Mouse (Mus musculus) thymus, postnatal 14 days (tissue): ENCODE measurements around the gene Abhd17a.
A peak's percentile ranks its signal among the peaks of the same experiment; 100 is the strongest.

Experiments used
- DNase-seq: peaks from one replicate; pipeline ENCODE4 v3.0.0; 2021

Gene Abhd17a

DNA sequence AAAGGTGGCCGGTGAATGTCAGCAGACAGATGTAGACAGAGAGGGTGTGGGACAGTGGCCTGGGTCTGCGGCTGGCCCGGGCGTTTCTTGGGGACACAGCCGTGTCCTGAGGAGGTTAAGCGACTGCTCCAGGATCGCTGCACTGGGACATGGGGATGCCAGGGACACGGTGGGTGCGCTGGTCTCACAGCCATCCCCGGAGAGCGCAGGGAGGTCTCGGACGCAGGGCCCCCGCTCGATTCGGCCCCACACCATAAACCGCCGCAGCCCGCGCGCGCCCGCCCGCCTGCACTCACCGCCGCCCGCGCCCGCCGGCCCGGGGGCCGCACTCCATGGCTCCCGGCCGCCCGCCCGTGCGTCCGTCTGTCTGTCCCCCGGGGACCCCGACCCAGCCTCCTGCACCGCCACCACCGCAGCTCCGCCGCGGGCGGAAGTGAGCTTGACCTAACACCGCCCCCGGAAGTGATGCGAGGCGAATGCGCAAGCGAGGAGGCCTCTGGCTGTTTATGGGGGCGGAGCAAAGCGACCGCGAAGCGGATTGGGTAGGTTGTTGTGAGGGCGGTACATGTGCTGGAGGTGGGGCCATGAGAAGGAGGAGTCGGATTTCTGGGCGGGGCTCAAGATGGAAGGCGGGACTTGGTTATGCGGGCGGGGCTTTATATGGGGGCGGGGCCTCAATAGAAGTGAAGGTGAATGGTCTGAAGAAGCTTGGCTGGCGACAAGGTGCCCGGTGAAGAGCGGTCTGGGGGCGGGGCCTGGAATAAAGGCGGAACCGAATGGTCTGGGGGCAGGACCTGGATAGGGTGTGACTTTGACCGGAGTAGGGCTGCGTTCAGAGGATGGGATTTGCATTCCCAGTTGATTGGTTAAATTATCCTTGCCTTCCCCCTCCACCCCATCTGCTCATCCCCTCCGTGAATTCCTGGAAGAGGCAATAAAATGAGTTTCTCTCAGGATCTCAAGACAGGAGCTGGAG is at the start of gene Abhd17a:
Gene Abhd17a (minus strand): TSS at position 463 of the 976 bp plus-strand sequence.
- DNase-seq: peak; percentile 96

DNA sequence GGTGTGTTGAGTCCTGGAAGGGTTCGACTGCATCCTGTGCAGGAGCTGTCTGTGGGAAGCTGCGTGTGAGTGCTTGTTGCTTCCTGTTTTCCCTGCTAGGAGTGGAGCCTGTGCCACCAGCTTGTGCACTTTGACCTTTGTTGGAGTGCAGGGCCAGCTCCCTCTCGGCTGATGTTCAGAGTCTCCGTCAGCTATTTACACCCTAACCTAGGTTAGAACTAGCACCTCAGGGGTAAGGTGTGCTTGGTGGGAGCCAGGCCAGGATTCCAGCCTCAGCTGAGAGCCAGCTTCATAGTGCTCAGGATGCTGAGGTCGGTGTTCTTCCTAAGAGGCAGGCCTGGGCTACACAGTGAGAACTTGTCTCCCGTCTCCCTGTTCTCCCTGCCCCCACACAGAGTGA is 45.2 kb upstream of the Abhd17a start:
- DNase-seq: no peak

DNA sequence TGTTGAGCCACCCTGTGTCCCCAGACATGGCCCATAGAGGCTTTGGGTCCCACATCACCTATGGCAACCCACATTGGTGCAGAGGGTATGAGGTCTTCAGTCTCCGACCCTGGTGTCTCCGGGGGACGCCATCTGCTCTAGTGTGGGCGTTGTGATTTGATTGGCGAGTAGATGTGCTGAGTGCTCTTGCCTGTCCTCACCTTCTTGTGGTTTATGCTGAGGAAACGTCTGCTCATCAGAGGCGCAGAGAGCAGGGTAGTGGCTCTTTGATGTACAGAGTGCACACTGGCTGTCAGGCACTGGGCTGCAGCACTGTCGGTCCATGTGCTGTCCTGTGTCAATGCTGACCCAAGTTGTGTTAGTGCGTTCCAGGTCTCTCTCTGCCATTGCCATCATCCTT is 38.8 kb upstream of the Abhd17a start:
- no peak for DNase-seq

DNA sequence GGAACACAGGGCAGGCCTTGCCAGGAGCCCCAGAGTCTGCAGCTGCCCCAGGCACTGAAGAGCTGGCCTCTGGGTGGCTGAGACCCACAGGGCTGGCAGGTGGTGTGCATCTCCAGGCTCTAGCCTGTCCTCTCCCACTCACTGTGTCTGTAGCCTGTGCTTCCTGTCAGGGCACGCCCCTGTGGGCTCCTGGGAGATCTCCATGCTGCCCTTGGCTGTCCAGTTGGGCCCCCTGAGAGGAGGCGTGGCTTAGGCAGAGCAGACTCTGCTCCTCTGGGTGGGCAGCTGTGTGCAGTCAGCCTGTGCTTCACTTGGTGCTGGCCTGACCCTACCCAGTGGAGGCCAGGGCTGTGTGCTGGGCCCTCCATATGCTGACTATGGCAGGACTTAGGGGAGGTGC is 37.5 kb upstream of the Abhd17a start:
- DNase-seq: no peak

DNA sequence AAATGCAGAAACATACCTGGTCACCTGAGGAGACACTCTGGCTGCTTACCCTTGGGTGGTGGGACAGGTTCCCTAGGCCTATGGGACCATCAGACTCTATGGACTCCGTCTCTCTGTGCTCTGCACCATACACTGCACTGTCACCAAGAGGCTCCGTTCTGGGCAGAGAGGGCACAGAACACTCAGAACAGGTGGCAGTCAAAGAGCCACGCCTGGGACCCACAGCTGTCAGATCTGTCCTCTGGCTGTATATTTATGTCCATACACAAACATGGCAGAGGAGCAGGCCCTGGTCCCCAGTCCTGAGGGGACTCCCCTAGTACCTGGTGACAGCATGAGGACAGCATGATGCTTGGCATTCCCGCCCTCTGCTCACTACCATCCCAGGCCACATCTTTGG is 35.6 kb upstream of the Abhd17a start:
- DNase-seq: no peak

DNA sequence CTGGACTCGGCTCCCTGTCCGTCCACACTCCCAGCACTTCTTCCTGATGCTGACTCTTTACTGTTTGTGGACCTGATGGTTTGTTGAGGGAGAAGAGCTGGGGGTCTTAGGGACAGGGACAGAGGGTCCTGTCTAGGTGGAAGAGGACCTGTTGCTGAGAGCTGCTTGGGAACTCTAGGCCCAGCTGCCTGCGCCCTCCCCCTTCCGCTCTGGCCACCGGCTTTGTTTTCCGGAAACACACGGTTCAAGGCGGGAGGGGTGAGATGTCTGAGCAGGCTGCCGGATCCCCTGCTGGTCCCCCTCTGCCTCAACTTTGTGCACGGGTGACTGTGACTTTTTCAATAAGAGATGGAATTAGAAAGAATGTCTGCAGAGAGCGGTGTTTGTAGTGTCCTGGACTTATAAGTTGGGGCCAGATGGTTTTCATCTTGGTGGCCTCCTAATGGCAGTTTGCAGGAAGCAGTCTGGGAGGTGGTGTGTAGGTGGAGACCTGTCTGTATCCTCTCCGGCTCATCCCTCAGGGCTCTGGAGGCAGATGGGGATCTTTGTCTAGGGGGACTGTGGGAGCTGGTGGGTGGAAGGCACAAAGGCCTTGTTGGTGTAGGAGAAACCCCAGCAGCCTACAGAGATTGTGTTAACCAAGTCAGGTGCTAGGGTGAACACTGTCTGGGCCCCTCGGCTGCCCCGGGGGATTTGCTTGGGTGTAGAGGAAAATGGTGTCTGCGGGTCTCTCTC is 33.5 kb upstream of the Abhd17a start:
- DNase-seq: peak; percentile 90

DNA sequence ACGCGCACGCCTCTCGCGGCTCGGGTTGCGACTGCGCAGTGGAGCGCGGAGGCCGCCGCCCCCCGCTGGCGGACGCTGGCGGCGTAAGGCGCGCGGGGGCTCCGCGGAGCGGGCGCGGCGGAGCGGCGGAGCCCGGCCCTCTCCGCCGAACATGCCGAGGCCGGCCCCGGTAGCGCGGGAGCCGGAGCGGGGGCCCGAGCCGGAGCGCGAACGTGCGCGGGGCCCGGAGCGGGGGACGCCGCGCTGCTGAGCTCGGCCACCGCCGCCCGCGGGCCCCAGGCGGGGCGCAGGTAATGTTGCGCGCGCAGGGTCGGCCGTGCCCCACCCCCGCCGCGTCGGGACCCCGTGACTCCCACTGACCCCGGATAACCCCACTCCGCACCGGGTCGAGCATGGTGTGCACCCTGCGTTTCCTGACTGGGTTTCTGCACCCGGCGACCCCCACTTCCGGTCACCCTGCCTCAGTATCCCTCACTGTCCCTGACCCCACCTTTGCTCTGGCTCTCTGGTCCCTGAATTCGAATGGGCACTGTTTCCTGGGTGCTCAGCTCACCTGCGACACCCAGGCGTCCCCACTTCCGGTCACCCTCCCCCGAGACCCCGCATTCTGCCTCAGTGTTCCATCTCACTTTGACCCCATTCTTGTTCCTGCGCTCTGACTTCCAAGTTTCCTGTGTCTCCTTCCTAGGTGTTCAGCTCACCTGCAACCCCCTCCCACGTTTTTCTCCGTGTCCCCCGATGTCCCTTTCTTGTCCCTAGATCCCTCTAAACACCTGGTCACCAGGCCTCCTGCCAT is 32.7 kb upstream of the Abhd17a start, which contains the start of gene Csnk1g2:
Gene Csnk1g2 (plus strand): TSS at position 178 of the 796 bp plus-strand sequence.
- peak; percentile 89 for DNase-seq

DNA sequence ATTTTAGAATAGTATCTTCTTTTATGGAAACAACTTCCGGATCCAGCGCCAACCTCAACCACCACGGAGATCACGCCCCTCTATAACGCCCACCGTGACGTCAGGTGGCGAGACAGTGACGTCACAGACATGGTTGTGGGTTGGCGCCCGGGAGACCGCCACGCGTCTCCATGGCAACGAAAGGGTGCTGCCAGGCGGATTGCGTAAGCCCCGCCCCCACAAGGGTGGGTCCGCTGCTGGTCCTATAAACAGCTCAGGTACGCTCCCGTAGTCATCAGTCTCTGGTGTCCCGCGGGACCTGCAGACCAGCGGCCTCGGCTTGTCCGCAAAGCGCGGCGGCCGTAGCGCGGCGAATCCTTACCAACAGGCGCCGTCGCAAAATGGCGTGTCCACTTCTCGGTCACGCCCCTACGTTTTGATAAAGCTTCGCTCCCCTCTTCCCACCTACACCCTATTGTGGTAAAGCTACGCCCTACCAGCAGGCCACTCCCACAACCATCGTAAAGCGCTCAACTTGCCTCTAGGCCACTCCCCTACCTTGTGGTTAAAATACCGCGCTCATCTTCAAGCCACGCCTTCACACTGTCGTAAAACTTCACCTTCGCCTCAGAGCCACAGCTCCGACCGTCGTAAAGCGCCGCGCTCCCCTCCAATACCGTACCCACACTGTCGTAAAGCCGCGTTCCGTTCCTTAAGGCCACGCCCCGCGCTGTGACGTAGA is 32.0 kb upstream of the Abhd17a start:
- peak; percentile 99 for DNase-seq

DNA sequence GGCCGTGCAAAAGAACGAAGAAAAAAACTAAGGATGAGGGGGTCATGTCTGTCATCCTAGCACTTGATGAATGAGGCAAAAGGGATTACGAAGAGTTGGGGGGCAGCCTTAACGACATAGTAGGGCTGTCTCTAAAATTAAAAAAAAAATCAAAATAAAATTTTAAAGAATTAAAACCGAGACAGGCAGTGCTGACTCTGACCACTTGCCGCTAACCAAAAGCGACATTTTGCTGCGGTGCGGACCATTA is 31.5 kb upstream of the Abhd17a start:
- DNase-seq: no peak

DNA sequence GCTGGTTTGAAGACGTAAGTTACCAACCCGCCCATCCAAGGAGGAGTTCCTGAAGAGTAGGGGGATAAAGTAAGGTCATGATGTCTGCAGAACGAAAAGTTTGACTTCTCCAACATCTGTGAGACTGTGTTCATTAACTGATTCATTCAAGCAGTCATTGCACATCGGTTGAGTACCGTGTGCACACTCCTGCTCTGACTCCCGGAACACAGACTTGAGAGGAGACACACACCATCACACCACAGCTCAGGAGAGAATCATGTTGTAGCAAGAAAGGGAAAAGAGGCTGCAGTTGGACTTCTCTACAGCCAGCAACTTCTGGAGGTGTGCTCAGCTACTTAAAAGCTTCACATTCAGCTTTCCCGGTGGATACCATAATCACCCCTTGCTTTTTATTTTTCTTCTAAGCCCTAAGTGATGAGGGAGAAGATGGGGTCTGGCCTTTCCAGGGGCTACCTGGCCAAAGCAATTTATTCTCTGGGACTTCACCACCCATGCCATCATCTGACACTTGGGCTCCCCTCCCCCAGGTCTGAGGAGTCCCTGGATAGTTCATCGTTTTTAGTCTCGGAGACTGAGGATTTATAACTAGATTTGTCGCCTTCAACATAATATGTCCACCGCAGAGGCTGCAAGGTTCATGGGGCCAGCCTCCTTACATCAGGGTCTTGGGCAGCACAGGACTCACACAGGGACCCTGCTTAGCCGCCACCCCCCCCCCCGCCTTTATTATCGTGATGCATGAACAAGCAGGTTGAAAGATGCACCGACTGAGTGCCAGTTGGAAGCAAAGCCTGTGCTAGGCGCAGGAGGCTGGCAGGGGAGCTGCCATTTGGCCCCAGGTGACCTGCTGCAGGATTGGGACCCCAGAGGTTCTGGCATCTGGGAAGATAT is 30.9 kb upstream of the Abhd17a start:
- peak; percentile 43 for DNase-seq

DNA sequence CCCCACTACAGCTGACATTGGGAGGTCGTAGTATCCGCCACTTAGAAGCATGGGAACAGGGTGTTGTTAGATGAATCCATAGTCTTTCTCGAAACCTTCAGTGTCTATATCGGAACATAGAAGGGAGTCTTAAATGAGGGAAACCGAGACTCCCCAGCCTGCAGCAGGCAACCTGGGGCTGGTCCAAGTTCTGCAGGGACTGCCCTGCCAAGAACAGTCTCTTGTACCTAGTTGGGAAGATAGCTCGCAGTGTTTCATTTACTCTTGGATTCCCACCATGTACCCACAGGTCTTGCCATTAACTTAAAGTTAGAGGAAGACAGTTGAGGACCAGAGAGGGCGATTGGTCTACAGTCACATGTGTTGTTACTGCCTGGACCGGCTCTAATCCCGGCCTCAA is 30.2 kb upstream of the Abhd17a start:
- DNase-seq: no peak

DNA sequence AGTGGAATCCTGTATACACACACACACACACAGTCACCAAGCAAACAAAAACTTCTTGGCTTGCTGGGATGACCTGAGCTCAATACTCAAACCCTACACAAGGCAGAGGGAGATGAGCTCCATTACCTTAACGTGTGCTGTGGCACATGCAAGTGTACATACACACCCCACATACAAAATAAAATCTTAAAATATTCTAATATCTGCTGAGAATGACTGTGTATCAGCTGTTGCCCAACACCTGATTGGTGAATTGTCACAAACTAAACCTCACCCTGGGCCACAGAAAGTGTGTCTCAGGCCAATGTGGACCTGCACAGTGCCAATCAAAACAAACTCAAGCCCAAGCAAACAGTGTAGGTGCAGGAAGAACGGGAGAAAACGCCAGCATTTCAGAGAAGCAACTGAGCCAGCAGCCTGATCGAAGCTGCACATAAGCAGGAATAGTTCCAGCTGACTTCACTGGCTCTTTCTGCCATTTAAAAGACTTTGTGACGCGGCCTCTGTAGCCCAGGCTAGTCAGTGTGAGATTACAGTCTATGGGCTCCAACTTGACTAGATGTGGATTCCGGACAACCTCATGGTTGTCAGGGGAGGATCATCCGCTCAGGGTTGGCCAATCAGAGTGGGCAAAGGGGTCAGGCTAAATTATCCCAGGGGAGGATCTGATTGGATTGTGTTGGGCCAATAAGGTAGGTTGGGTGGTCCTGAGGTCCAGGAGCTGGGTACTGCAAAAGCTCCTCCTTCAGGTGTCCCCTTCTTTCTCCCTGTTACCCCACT is 29.5 kb upstream of the Abhd17a start:
- no peak for DNase-seq

DNA sequence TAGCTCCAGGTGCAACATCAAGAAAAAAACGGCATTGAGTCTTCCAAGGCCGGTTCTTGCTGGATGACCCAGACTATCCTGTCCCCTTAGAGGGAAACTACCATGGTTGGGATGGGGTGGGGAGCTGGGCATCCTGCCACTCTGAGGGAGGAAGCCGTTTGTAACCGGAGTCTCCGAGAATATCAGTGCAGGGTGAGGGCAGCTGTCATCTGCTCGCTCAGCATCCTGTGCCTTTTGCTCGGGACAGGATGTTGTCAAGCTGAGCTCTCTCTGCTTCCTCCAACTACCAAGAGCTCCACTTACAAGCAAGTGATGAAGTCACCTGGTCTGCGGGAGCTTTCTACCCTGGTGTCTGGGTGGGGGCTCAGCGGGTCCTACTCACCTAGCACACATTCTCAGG is 28.0 kb upstream of the Abhd17a start:
- peak; percentile 86 for DNase-seq

DNA sequence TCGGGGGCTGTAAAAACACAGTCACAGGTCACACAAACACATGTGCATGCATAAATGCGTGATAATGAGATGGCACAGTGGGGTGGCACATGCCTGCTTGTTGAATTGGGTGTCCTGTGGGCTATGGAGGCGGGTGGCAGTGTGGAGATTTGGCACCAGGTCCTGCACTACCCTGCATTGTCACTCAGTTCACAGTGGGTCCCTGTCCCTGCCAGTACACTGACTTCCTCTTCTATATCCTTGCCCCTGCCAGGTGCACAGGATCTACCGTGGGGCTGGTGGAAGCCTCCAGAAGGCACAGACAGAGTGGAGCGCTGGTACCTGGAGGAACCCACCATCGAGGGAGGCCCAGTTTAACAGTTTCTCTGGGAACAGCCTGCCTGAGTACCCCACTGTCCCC is 24.2 kb upstream of the Abhd17a start:
- peak; percentile 60 for DNase-seq

DNA sequence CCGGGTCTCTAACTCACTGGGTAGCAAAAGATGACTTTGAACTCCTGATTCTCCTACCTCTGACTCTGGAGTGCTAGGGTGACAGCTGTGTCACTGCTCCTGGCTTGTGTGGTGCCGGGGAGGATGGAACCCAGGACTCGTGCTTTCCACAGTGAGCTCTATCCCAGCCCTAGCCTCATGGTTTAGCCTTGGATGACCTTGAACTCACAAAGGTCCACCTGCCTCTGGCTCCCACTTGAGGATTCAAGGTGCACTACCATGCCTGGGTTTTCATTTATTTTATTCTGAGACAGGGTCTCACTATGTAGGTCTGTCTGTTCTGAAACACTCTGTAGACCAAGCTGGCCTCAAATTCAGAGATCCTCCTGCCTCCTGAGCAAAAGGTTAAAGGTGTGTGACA is 23.7 kb upstream of the Abhd17a start:
- DNase-seq: no peak

DNA sequence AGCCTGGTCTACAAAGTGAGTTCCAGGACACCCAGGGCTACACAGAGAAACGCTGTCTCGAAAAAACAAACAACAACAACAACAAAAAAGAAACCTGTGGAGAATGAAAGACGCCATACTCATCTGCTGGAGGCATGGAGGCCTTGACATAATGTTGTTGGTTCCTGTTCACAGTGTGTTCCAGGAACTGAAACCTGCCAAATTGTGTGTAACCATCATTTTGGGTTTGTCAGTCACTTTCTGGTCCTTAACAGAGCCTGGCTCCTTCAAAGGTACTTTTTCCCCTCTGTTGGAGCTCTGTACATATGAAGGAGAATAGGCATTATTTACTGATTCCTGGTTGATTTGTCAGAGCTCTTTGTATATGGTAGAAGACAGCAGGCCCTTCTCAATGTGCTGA is 21.8 kb upstream of the Abhd17a start:
- DNase-seq: no peak

DNA sequence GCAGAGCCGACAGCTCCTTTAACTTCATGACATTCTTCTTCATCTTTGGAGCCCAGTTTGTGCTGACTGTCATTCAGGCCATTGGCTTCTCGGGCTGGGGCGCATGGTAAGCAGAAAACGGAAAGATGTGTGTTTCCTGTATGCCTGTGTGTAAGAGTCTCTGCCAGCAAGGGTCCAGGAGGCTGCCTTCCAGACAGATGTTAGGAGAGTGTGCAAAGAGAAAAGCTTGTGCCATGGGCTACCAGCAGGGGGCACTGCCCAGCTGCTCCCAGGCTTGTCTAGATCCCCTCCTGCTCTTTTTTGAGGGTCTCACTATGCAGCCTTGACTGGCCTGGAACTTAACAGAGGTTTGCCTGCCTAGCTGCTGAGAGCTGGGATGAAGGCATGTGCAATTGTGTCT is 20.9 kb upstream of the Abhd17a start:
- DNase-seq: peak; percentile 89

DNA sequence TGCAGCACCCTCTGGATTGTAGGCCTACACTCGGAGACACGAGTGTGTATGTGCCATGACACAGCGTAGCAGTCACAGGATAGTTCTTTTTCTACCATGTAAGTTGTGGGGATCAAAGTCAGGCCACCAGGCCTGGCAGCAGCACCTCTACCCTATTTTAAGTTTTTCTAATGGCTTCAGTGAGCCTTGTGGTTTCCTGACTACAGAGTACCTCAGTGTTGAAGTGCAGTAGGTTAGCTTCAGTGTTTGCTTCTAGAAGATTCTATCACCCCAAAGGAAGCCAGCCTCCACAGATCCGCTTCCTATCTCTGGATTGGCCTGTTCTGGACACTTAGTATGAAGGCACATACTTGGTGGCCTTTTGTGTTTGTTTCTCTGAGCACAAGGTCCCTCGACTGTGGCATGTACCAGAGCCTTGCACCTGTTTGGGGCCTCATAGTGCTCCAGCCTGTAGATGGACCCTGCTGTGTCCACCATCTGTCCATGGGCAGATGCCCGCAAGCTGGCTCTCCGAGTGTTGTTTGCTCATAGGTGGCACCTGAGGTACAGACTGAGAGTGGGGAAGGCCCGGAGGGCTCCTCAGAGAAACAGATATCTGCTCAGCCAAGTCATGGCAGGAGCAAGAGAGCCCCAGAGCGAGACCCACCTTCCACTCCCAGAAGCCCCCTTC is 20.1 kb upstream of the Abhd17a start:
- peak; percentile 5 for DNase-seq

DNA sequence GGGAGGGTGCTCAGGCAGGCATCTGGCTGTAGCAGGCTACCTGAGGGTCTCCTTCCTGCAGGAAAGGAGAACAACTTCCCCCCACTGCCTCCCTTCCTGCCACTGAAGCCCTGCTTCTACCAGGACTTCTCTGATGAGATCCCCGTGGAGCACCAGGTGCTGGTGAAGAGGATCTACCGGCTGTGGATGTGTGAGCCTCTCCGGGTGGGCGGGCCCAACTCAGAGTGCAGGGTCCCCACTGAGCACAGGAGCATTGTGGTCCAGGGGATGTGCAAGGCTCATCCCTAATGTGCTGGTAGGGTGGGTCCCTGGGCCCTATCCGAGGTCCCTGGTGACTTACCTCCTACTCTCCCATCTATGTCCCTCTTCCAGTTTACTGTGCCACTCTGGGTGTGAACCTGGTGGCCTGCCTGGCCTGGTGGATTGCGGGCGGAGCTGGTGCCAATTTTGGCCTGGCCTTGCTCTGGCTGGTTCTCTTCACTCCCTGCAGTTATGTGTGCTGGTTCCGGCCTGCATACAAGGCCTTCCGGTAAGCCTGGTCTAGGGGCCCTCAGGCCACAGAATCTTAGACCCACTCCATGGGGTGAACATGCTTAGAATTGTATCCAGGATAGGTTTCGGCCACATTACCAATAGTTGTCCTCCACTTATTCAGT is 19.3 kb upstream of the Abhd17a start:
- DNase-seq: no peak

DNA sequence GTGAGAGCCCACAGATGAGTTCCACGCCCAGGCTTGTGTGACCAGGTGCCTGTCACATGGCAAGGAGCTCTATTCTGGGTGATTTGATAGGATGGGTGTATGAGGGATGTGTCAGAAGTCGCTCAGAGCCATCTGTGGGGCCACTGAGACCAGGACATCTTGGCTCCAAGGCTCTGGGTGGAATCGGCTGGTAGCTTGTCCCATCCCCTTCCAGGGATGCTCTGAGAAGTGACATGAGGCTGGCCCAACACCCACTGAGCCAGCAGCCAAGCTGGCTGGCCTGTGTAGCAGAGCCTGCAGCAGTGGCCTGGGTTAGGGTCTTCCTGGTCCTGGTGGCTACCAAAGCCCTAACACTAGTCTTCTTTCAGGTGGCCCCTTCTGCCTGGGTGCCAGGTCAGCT is 18.3 kb upstream of the Abhd17a start:
- DNase-seq: peak; percentile 3
